Mouse (Mus musculus) ES-E14 (cell line): ENCODE results near the gene Ahcyl1. TPM values are rescaled to one million over a fixed set of nuclear protein-coding genes. Genes with fewer than 3 reads are reported as not detected.

Source experiments
- DNase-seq: peaks from one replicate; pipeline ENCODE4 v3.0.0-alpha.2; 2013; ENCODE audit warnings: low read depth, low spot score
- H3K27ac ChIP-seq: 2 replicates; pipeline ENCODE4 v1.5.1; 2012; ENCODE audit warnings: low read depth, mild to moderate bottlenecking, low read length, moderate library complexity, mixed read lengths; ENCODE audit not compliant: poor library complexity, insufficient read depth, severe bottlenecking
- H3K36me3 ChIP-seq: 2 replicates; pipeline ENCODE4 v1.6.1; 2012; ENCODE audit warnings: mild to moderate bottlenecking, low read length, moderate library complexity, mixed read lengths; ENCODE audit not compliant: control insufficient read depth, poor library complexity, insufficient read depth, severe bottlenecking
- H3K4me1 ChIP-seq, 2 experiments: fragments of 150-350 bp in 1 of 2; sonication (generic) in 1 of 2; 2 replicates each; pipeline ENCODE4 v1.6.1; 2012; ENCODE audit warnings: low read length in 2 of 2, mild to moderate bottlenecking in 1 of 2, mixed read lengths in 1 of 2; ENCODE audit not compliant: control insufficient read depth in 2 of 2, insufficient read depth in 2 of 2, poor library complexity in 1 of 2
- H3K4me3 ChIP-seq, 2 experiments: fragments of 150-350 bp in 1 of 2; sonication (generic) in 1 of 2; 2 replicates each; pipeline ENCODE4 v1.5.1; 2012; ENCODE audit warnings: low read length in 2 of 2, low read depth in 1 of 2, mild to moderate bottlenecking in 1 of 2, mixed read lengths in 1 of 2; ENCODE audit not compliant: insufficient read depth in 1 of 2, poor library complexity in 1 of 2, severe bottlenecking in 1 of 2
- H3K9ac ChIP-seq: 2 replicates; pipeline ENCODE4 v1.6.1; 2012; ENCODE audit warnings: low read depth, mild to moderate bottlenecking, low read length, mixed read lengths; ENCODE audit not compliant: poor library complexity, insufficient read depth, severe bottlenecking
- H3K9me3 ChIP-seq: fragments of 150-350 bp; sonication (generic); 2 replicates; pipeline ENCODE4 v1.6.1; 2012; ENCODE audit warnings: low read depth, mild to moderate bottlenecking, low read length; ENCODE audit not compliant: control insufficient read depth, insufficient read depth
- CHD2 ChIP-seq: IDR thresholded peaks from 2 replicates; pipeline ENCODE4 v1.6.1; 2014; ENCODE audit warnings: mild to moderate bottlenecking, low read depth, low read length, inconsistent platforms
- HCFC1 ChIP-seq: IDR thresholded peaks from 2 replicates; pipeline ENCODE4 v1.6.1; 2012; ENCODE audit warnings: low read length, inconsistent platforms, borderline replicate concordance; ENCODE audit not compliant: insufficient read depth
- MAFK ChIP-seq: IDR thresholded peaks from 2 replicates; pipeline ENCODE4 v1.6.1; 2014; ENCODE audit warnings: mild to moderate bottlenecking, low read depth, low read length, inconsistent platforms; ENCODE audit not compliant: insufficient read depth
- ZC3H11A ChIP-seq: IDR thresholded peaks from 2 replicates; pipeline ENCODE4 v1.6.1; 2012; ENCODE audit warnings: low read depth, mild to moderate bottlenecking, inconsistent platforms, low read length, borderline replicate concordance
- ZNF384 ChIP-seq: IDR thresholded peaks from 2 replicates; pipeline ENCODE4 v1.6.1; 2012; ENCODE audit warnings: low read depth, low read length, inconsistent platforms
- in situ Hi-C, 2 experiments: fragments of 600-800 bp; cut with MboI; formaldehyde crosslinking; loops; one replicate each; pipeline ENCODE4 v1.15.1; 2025; ENCODE audit warnings: low sequenced_read_pairs in 2 of 2, inconsistent platforms in 1 of 2; ENCODE audit not compliant: unreplicated experiment in 2 of 2
- total RNA-seq: library from RNA; depleted of rRNA; stranded (reverse); fragments of 300-350 nt; gene quantifications from 2 replicates; pipeline ENCODE4 v1.2.3, GENCODE M21; 2012

Ahcyl1 gene
- total RNA-seq, 1 experiment = 38.2 TPM

GRCm38 (mm10) chr3:107703675-107704370 is 7.5 kb upstream of the Ahcyl1 start:
- no peaks in the 10 kb centered on the region for H3K36me3 ChIP-seq
- no peak for DNase-seq

GRCm38 (mm10) chr3:107701767-107702394 is 5.5 kb upstream of the Ahcyl1 start:
- H3K9ac ChIP-seq = no peak overlapping the region
- no peaks in the 10 kb centered on the region for H3K4me1 ChIP-seq
- TF ChIP-seq CHD2 = no peak
- no peak for TF ChIP-seq ZNF384
- TF ChIP-seq ZC3H11A = no peak
- TF ChIP-seq HCFC1 = no peak
- no peak for TF ChIP-seq MAFK
- no peak overlapping the region for H3K4me3 ChIP-seq
- DNase-seq = no peak
- no peak overlapping the region for H3K27ac ChIP-seq
- no peaks in the 10 kb centered on the region for H3K36me3 ChIP-seq
- in situ Hi-C loops = loop anchor here in 1 of 2 experiments (5.0 kb wide), 1 partner anchor 160 kb away; no protein-coding TSS in a partner anchor
- no peaks in the 10 kb centered on the region for H3K9me3 ChIP-seq

More at GRCm38 (mm10) chr3:107703675-107704370, 7.5 kb upstream of the Ahcyl1 start:
- in situ Hi-C loops = loop anchor here in 1 of 2 experiments (5.0 kb wide), 1 partner anchor 158 kb away; no protein-coding TSS in a partner anchor
- Histone ChIP-seq H3K4me3 (no peak overlapping the region), H3K9ac (no peak overlapping the region), H3K4me1 (no peaks in the 10 kb centered on the region), H3K9me3 (no peaks in the 10 kb centered on the region), H3K27ac (no peak overlapping the region)
- TF ChIP-seq MAFK = no peak
- TF ChIP-seq ZNF384 = no peak
- TF ChIP-seq HCFC1 = no peak
- TF ChIP-seq CHD2 = no peak
- TF ChIP-seq ZC3H11A = no peak

GRCm38 (mm10) chr3:107700625-107701024 is 4.3 kb upstream of the Ahcyl1 start:
- H3K9me3 ChIP-seq = no peaks in the 10 kb centered on the region

GRCm38 (mm10) chr3:107696910-107697309 is 550 bp upstream of the Ahcyl1 start:
- TF ChIP-seq CHD2 (no peak), MAFK (no peak), ZNF384 (no peak), HCFC1 (no peak), ZC3H11A (no peak)
- Histone ChIP-seq H3K4me3 (peak overlapping the region in 1 of 2 experiments; percentile 18; a peak in 1 of 4 replicates), H3K27ac (no peak overlapping the region), H3K4me1 (peaks cover 0 to 3% of the 10 kb centered on the region in 2 experiments; a peak in 2 of 4 replicates), H3K9ac (0 out of 2 replicates have a peak overlapping the region, but pooled peaks have one; percentile 6), H3K9me3 (no peaks in the 10 kb centered on the region), H3K36me3 (no peaks in the 10 kb centered on the region)
- in situ Hi-C loops = loop anchor here in 1 of 2 experiments (10.0 kb wide), 1 partner anchor 168 kb away; no protein-coding TSS in a partner anchor
- DNase-seq = no peak

More at GRCm38 (mm10) chr3:107700625-107701024, 4.3 kb upstream of the Ahcyl1 start:
- Histone ChIP-seq H3K9ac (no peak overlapping the region), H3K4me1 (no peaks in the 10 kb centered on the region), H3K27ac (no peak overlapping the region), H3K36me3 (no peaks in the 10 kb centered on the region), H3K4me3 (no peak overlapping the region)
- no peak for DNase-seq
- in situ Hi-C loops = loop anchor here in 1 of 2 experiments (5.0 kb wide), 1 partner anchor 162 kb away; no protein-coding TSS in a partner anchor
- TF ChIP-seq CHD2 (no peak), ZNF384 (no peak), ZC3H11A (no peak), MAFK (no peak), HCFC1 (no peak)
